Mouse (Mus musculus) ovary, adult 18-20 months (tissue): ENCODE results near the gene Lrrfip1.

Experiments used
- DNase-seq: peaks from one replicate; pipeline ENCODE4 v3.0.0; 2022; ENCODE audit warnings: low spot score, mixed read lengths

Gene Lrrfip1

GRCm38 (mm10) chr1:90998891-90999611 lies 514 bp downstream of the Lrrfip1 start:
- no peak for DNase-seq

- DNase-seq = no peak
These were observed 1.5 kb downstream of the Lrrfip1 start for GRCm38 (mm10) chr1:90999911-91000601.

GRCm38 (mm10) chr1:91001101-91001500 lies 2.6 kb downstream of the Lrrfip1 start:
- DNase-seq = no peak

GRCm38 (mm10) chr1:91001871-91002539 lies 3.5 kb downstream of the Lrrfip1 start:
- no peak for DNase-seq

GRCm38 (mm10) chr1:91002641-91003040 lies 4.1 kb downstream of the Lrrfip1 start:
- DNase-seq = no peak

- no peak for DNase-seq
These were observed 5.2 kb downstream of the Lrrfip1 start for GRCm38 (mm10) chr1:91003522-91004253.

GRCm38 (mm10) chr1:91006037-91006436 lies 7.5 kb downstream of the Lrrfip1 start:
- no peak for DNase-seq

- no peak for DNase-seq
These were observed 8.2 kb downstream of the Lrrfip1 start for GRCm38 (mm10) chr1:91006708-91007107.

- DNase-seq = no peak
These were observed 9.7 kb downstream of the Lrrfip1 start for GRCm38 (mm10) chr1:91008147-91008682.

- DNase-seq = no peak
These were observed 10.2 kb downstream of the Lrrfip1 start for GRCm38 (mm10) chr1:91008746-91009145.

GRCm38 (mm10) chr1:91009266-91009665 lies 10.7 kb downstream of the Lrrfip1 start:
- DNase-seq = no peak

GRCm38 (mm10) chr1:91010216-91010615 lies 11.7 kb downstream of the Lrrfip1 start:
- DNase-seq = no peak

- no peak for DNase-seq
These were observed 12.2 kb downstream of the Lrrfip1 start for GRCm38 (mm10) chr1:91010716-91011115.

GRCm38 (mm10) chr1:91011336-91011735 lies 12.8 kb downstream of the Lrrfip1 start:
- DNase-seq = no peak

- no peak for DNase-seq
These were observed 15.3 kb downstream of the Lrrfip1 start for GRCm38 (mm10) chr1:91013803-91014202.

GRCm38 (mm10) chr1:91015571-91015970 lies 17.0 kb downstream of the Lrrfip1 start:
- no peak for DNase-seq

- no peak for DNase-seq
These were observed 18.7 kb downstream of the Lrrfip1 start for GRCm38 (mm10) chr1:91017111-91017758.

GRCm38 (mm10) chr1:91019346-91019745 lies 20.8 kb downstream of the Lrrfip1 start:
- DNase-seq = no peak

GRCm38 (mm10) chr1:91021304-91021703 lies 22.8 kb downstream of the Lrrfip1 start:
- DNase-seq = no peak

- DNase-seq = no peak
These were observed 23.8 kb downstream of the Lrrfip1 start for GRCm38 (mm10) chr1:91022157-91022895.

- DNase-seq = no peak
These were observed 24.7 kb downstream of the Lrrfip1 start for GRCm38 (mm10) chr1:91023230-91023629.
